Mouse (Mus musculus) heart, postnatal 0 days (tissue): ENCODE measurements around the gene Telo2.

Experiments used
- CTCF ChIP-seq: IDR thresholded peaks from 2 replicates; pipeline ENCODE4 v1.5.1; 2016; ENCODE audit warnings: antibody characterized with exemption, control low read depth, low read depth
- EP300 ChIP-seq: IDR thresholded peaks from 2 replicates; pipeline ENCODE4 v1.6.1; 2016; ENCODE audit warnings: antibody characterized with exemption, low read depth

DNA sequence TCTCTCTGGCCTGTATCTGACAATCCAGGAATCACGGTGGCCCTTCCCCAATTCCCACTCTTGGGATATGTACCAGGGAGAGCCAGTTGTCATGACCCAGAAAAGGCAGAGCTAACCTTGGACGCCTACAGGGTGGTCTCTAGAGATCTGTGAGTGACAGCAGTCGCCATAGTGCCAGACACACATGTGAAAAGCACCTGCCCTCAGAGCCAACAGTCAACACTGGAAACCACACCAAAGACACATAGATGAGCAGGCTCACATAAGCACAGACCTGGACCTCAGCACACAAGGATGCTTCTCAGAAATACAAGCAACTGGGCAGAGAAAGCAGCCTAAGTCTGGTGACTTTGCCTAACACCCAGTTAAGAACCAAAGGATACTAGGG, 3.4 kb downstream of the Telo2 start:
- TF ChIP-seq CTCF = no peak
- TF ChIP-seq EP300 = no peak
